In genomic region chr14:57526050-57526623, GRCm38 (mm10) we compare ENCODE assay signal across 8 mouse cellular contexts. TPM values are rescaled to one million over a fixed set of nuclear protein-coding genes. Genes with fewer than 3 reads are reported as not detected.
DNase-seq lines count a peak whose midpoint lies in the region; ATAC-seq and TF ChIP-seq lines count a peak whose summit lies in the region.

No protein-coding gene starts in this region.

- DNase-seq in heart, adult 2 months: no peak
- DNase-seq in heart, adult 8-10 months (ENCODE audit: low spot score): no peak
- no peak for DNase-seq in heart, postnatal 0 days (ENCODE audit: low spot score)
- no peak for DNase-seq in frontal cortex, postnatal 36 days (ENCODE audit: low spot score in 2 of 2)
- no peak for DNase-seq in layer of hippocampus, adult 8-10 months (ENCODE audit: low spot score in 2 of 2)
- no peak for DNase-seq in adrenal gland, adult 2 months

- intact Hi-C loops in heart, adult 2 months (cut with DNase I): no loop called here

- no peak for TF ChIP-seq EP300 in heart, adult 2 months (IDR thresholded peaks at IDR 0.05; ENCODE audit: insufficient read depth, low read depth, low read length)
- TF ChIP-seq EP300 in heart, postnatal 0 days (IDR thresholded peaks at IDR 0.05; ENCODE audit: low read depth): no peak

- no peak overlapping the region for H3K9ac ChIP-seq in heart, adult 2 months (ENCODE audit: low read depth, low read length)
- no peak overlapping the region for H3K9ac ChIP-seq in heart, postnatal 0 days (replicated peaks; ENCODE audit: low read depth, low read length)

- H3K4me2 ChIP-seq in heart, postnatal 0 days (ENCODE audit: low read depth, low read length): peak overlapping the region; percentile 99

- no peaks in the 10 kb centered on the region for H3K9me3 ChIP-seq in heart, postnatal 0 days (replicated peaks; ENCODE audit: control insufficient read depth, low read length)

- ATAC-seq in heart, postnatal 0 days (ENCODE audit: insufficient read depth, low read depth): no peak
- ATAC-seq in megakaryocyte-erythroid progenitor cell, adult 5-6 weeks (replicated peaks; ENCODE audit: low FRiP score, low TSS enrichment, poor library complexity, severe bottlenecking): peak; percentile 42

- H3K4me3 ChIP-seq in heart, adult 2 months: peak overlapping the region; percentile 51
- peak overlapping the region; percentile 42 for H3K4me3 ChIP-seq in bone marrow, adult 2 months (replicated peaks; ENCODE audit: control insufficient read depth, low read depth, low read length)
- H3K4me3 ChIP-seq in heart, postnatal 0 days (ENCODE audit: low read depth, low read length): peak overlapping the region; percentile 83

- H3K4me1 ChIP-seq in heart, adult 2 months (ENCODE audit: control insufficient read depth, insufficient read depth, low read length): peaks cover 5% of the 10 kb centered on the region
- H3K4me1 ChIP-seq in bone marrow, adult 2 months (ENCODE audit: control insufficient read depth, insufficient read depth, low read length): no peaks in the 10 kb centered on the region; the same call in none of the 2 replicates
- H3K4me1 ChIP-seq in heart, postnatal 0 days (ENCODE audit: control insufficient read depth, insufficient read depth): peaks cover 12% of the 10 kb centered on the region

- TF ChIP-seq POLR2A in heart, adult 2 months (IDR thresholded peaks at IDR 0.05; ENCODE audit: insufficient read depth, low read depth, low read length): no peak
- no peak for TF ChIP-seq POLR2A in bone marrow, adult 2 months (IDR thresholded peaks at IDR 0.05; ENCODE audit: borderline replicate concordance, control insufficient read depth, low read depth, low read length)

- TF ChIP-seq CTCF in heart, adult 2 months (IDR thresholded peaks at IDR 0.05): no peak
- no peak for TF ChIP-seq CTCF in bone marrow, adult 2 months (IDR thresholded peaks at IDR 0.05; ENCODE audit: control insufficient read depth, insufficient read depth, low read length)
- TF ChIP-seq CTCF in heart, postnatal 0 days (IDR thresholded peaks at IDR 0.05; ENCODE audit: low read depth): no peak

- H3K27ac ChIP-seq in heart, adult 2 months: no peak overlapping the region
- H3K27ac ChIP-seq in bone marrow, adult 2 months (ENCODE audit: control insufficient read depth, insufficient read depth, low read depth, low read length, poor library complexity): no peak overlapping the region
- H3K27ac ChIP-seq in heart, postnatal 0 days (ENCODE audit: low read depth): no peak overlapping the region

- no peaks in the 10 kb centered on the region for H3K79me2 ChIP-seq in heart, adult 2 months (replicated peaks; ENCODE audit: control insufficient read depth, insufficient read depth, low read length)

- no peaks in the 10 kb centered on the region for H3K27me3 ChIP-seq in heart, adult 2 months (ENCODE audit: control insufficient read depth, insufficient read depth, low read length)
- H3K27me3 ChIP-seq in heart, postnatal 0 days (ENCODE audit: control insufficient read depth, insufficient read depth, low read length): peaks cover 23% of the 10 kb centered on the region

- H3K36me3 ChIP-seq in heart, adult 2 months (ENCODE audit: control insufficient read depth, insufficient read depth, low read length): no peaks in the 10 kb centered on the region
- no peaks in the 10 kb centered on the region for H3K36me3 ChIP-seq in heart, postnatal 0 days (replicated peaks; ENCODE audit: control insufficient read depth, insufficient read depth, low read length)

- 74% methylated on average over 10 of the region's 10 CpGs for WGBS in heart, adult 2 months
- 46% methylated on average over 10 of the region's 10 CpGs for WGBS in bone marrow, adult 2 months
- WGBS in heart, postnatal 0 days: 62% methylated on average over 10 of the region's 10 CpGs

RNA-seq across cellular contexts. Expression of gene Il17d, which starts 1.6 kb away (rescaled TPM):
- total RNA-seq in heart, adult 2 months (2021): 1 to 10 TPM; 2.2 to 3.3 TPM
- 8.0 and 10.1 TPM in 2 replicates for polyA plus RNA-seq in heart, adult 2 months (2012; rRNA removed)
- 1 to 10 TPM; 3.3 to 5.0 (median 3.8) TPM for total RNA-seq in heart, adult 8-10 months (2022)
- polyA plus RNA-seq in bone marrow, adult 2 months (2011; ENCODE audit: insufficient read depth, insufficient read length, low replicate concordance, missing spikeins): 2.0 and 2.4 TPM in 2 replicates
- 5.3 and 8.2 TPM in 2 replicates for total RNA-seq in heart, postnatal 0 days (2014; rRNA removed; ENCODE audit: low replicate concordance)
- polyA plus RNA-seq in heart, postnatal 0 days (2015; fragmentation: Nextera tagmentation; extraction: Ambion mirVana): 3.0 and 3.5 TPM in 2 replicates
- not detected in 2 replicates for total RNA-seq in megakaryocyte-erythroid progenitor cell, adult 5-6 weeks (2014; fragmentation: Nextera tagmentation)
- total RNA-seq in megakaryocyte-erythroid progenitor cell, adult 5-6 weeks (2017): not detected in 2 replicates
- total RNA-seq in layer of hippocampus, adult 8-10 months (2022): 10 to 100 TPM; 10.4 to 12.5 (median 10.9) TPM
- total RNA-seq in adrenal gland, adult 2 months (2021): 1 to 10 TPM; 2.0 to 2.6 TPM
- polyA plus RNA-seq in adrenal gland, adult 2 months (2012; rRNA removed): 19.4 and 23.9 TPM in 2 replicates

RNA-seq across cellular contexts. Expression of gene Eef1akmt1, which starts 45.3 kb away (rescaled TPM):
- total RNA-seq in heart, adult 2 months (2021): 10 to 100 TPM; 32.4 to 34.0 TPM
- 33.8 and 55.6 TPM in 2 replicates for polyA plus RNA-seq in heart, adult 2 months (2012; rRNA removed)
- 10 to 100 TPM; 31.9 to 38.7 (median 35.1) TPM for total RNA-seq in heart, adult 8-10 months (2022)
- polyA plus RNA-seq in bone marrow, adult 2 months (2011; ENCODE audit: insufficient read depth, insufficient read length, low replicate concordance, missing spikeins): 6.0 and 7.6 TPM in 2 replicates
- total RNA-seq in heart, postnatal 0 days (2014; rRNA removed; ENCODE audit: low replicate concordance): 21.4 and 46.9 TPM in 2 replicates
- polyA plus RNA-seq in heart, postnatal 0 days (2015; fragmentation: Nextera tagmentation; extraction: Ambion mirVana): 79.3 and 88.3 TPM in 2 replicates
- 42.2 and 46.4 TPM in 2 replicates for total RNA-seq in megakaryocyte-erythroid progenitor cell, adult 5-6 weeks (2014; fragmentation: Nextera tagmentation)
- total RNA-seq in megakaryocyte-erythroid progenitor cell, adult 5-6 weeks (2017): 14.7 and 18.2 TPM in 2 replicates
- 10 to 100 TPM; 28.5 to 34.4 (median 32.4) TPM for total RNA-seq in layer of hippocampus, adult 8-10 months (2022)
- total RNA-seq in adrenal gland, adult 2 months (2021): 10 to 100 TPM; 28.4 to 29.4 TPM
- polyA plus RNA-seq in adrenal gland, adult 2 months (2012; rRNA removed): 5.1 and 5.7 TPM in 2 replicates
